Mouse (Mus musculus) midbrain, embryonic 15.5 days (tissue): Measurements from ENCODE around the gene Emilin2. TPM values are rescaled to one million over a fixed set of nuclear protein-coding genes. Genes with fewer than 3 reads are reported as not detected.

Source experiments
- ATAC-seq: fragments of 200-750 bp; cut with Nextera tagmentation; replicated peaks from 2 replicates; pipeline ENCODE4 v1.8.0; 2017; ENCODE audit warnings: moderate TSS enrichment
- H3K27ac ChIP-seq: fragments of 300-500 bp; sonication (generic); 2 replicates; pipeline ENCODE4 v1.5.1; 2015; ENCODE audit warnings: mild to moderate bottlenecking, inconsistent platforms
- H3K27me3 ChIP-seq: fragments of 300-500 bp; sonication (generic); replicated peaks from 2 replicates; pipeline ENCODE4 v1.6.1; 2015; ENCODE audit warnings: inconsistent platforms
- H3K36me3 ChIP-seq: fragments of 300-500 bp; sonication (generic); replicated peaks from 2 replicates; pipeline ENCODE4 v1.6.1; 2015; ENCODE audit warnings: inconsistent platforms
- H3K4me1 ChIP-seq: fragments of 300-500 bp; sonication (generic); 2 replicates; pipeline ENCODE4 v1.6.1; 2015; ENCODE audit warnings: inconsistent platforms
- H3K4me2 ChIP-seq: fragments of 300-500 bp; sonication (generic); 2 replicates; pipeline ENCODE4 v1.6.1; 2015; ENCODE audit warnings: inconsistent platforms, mild to moderate bottlenecking, moderate library complexity
- H3K4me3 ChIP-seq: fragments of 300-500 bp; sonication (generic); 2 replicates; pipeline ENCODE4 v1.5.1; 2015; ENCODE audit warnings: mild to moderate bottlenecking, inconsistent platforms
- H3K9ac ChIP-seq: fragments of 300-500 bp; sonication (generic); 2 replicates; pipeline ENCODE4 v1.6.1; 2015; ENCODE audit warnings: mild to moderate bottlenecking, inconsistent platforms
- H3K9me3 ChIP-seq: fragments of 300-500 bp; sonication (generic); 2 replicates; pipeline ENCODE4 v1.6.1; 2016; ENCODE audit warnings: inconsistent platforms
- WGBS: fragments of 180-500 bp; shearing (Covaris S2); methylation state at CpG from one replicate; pipeline ENCODE4 v1.1.7; 2015; ENCODE audit warnings: mixed read lengths; 5-methylcytosine and 5-hydroxymethylcytosine counted together
- polyA plus RNA-seq: library from polyadenylated mRNA; unstranded; fragments of >200 nt; fragmentation: Nextera tagmentation; extraction: Ambion mirVana; gene quantifications from 2 replicates; pipeline ENCODE4 v1.2.1, GENCODE M21; 2015

The Emilin2 gene
- polyA plus RNA-seq, 1 experiment from 2014 or later, result 2.0 TPM

GRCm38 (mm10) chr17:71203998-71204808, 107.6 kb downstream of the Emilin2 start:
- no peak for ATAC-seq
- Histone ChIP-seq H3K4me1 (no peaks in the 10 kb centered on the region), H3K36me3 (no peaks in the 10 kb centered on the region), H3K27ac (no peak overlapping the region), H3K27me3 (no peaks in the 10 kb centered on the region), H3K4me2 (no peak overlapping the region), H3K9me3 (no peaks in the 10 kb centered on the region), H3K9ac (no peak overlapping the region), H3K4me3 (no peak overlapping the region)
- WGBS, result 95% methylated on average over 9 of the region's 9 CpGs

Other genes with a start within 250 kb of the Emilin2 start
- 44.2 and 47.6 TPM in 2 replicates for gene Lpin2, start 129.4 kb downstream of the Emilin2 start, polyA plus RNA-seq
- 2.8 and 3.2 TPM in 2 replicates for gene Gm4707, start 147.9 kb upstream of the Emilin2 start, polyA plus RNA-seq
- 48.1 and 51.8 TPM in 2 replicates for gene Smchd1, start 163.4 kb upstream of the Emilin2 start, polyA plus RNA-seq
- 5.1 and 6.6 TPM in 2 replicates for gene Ndc80, start 214.9 kb upstream of the Emilin2 start, polyA plus RNA-seq
- gene Spdya, start 240.1 kb upstream of the Emilin2 start, polyA plus RNA-seq, result 1.4 TPM in 2 replicates